Mouse (Mus musculus): ENCODE data around the gene Tab1. TPM values are rescaled to one million over a fixed set of nuclear protein-coding genes. Genes with fewer than 3 reads are reported as not detected.

Gene Tab1
- total RNA-seq, 2 experiments from 2014 or later, result 23.7 to 26.4 TPM

- intact Hi-C loops (cut with DNase I), result no loop called here
- Histone ChIP-seq H3K4me3 (no peak overlapping the region), H3K27ac (no peak overlapping the region)
- no peak for DNase-seq (ENCODE audit: extremely low spot score in 1 of 2, low spot score in 2 of 2)
- no peak for TF ChIP-seq CTCF (IDR thresholded peaks at IDR 0.05)
These were observed 59.9 kb downstream of the Tab1 start for GRCm38 (mm10) chr15:80192847-80193246.

GRCm38 (mm10) chr15:80199556-80199955 lies 66.6 kb downstream of the Tab1 start:
- no peak for DNase-seq (ENCODE audit: extremely low spot score in 1 of 2, low spot score in 2 of 2)
- intact Hi-C loops (cut with DNase I), result no loop called here

GRCm38 (mm10) chr15:80202111-80202775 lies 69.3 kb downstream of the Tab1 start:
- intact Hi-C loops (cut with DNase I), result no loop called here
- DNase-seq (ENCODE audit: extremely low spot score in 1 of 2, low spot score in 2 of 2), result peak; percentile 20 to 26
- peak overlapping the region; percentile 82 for H3K27ac ChIP-seq
- TF ChIP-seq CTCF (IDR thresholded peaks at IDR 0.05), result peak; percentile 8
- no peak overlapping the region for H3K4me3 ChIP-seq

More at GRCm38 (mm10) chr15:80199556-80199955, 66.6 kb downstream of the Tab1 start:
- Histone ChIP-seq H3K27ac (no peak overlapping the region), H3K4me3 (no peak overlapping the region)
- TF ChIP-seq CTCF (IDR thresholded peaks at IDR 0.05), result no peak

- no peak for TF ChIP-seq CTCF (IDR thresholded peaks at IDR 0.05)
- H3K27ac ChIP-seq, result no peak overlapping the region
- H3K4me3 ChIP-seq, result no peak overlapping the region
- intact Hi-C loops (cut with DNase I), result no loop called here
- no peak for DNase-seq (ENCODE audit: extremely low spot score in 1 of 2, low spot score in 2 of 2)
These were observed 70.5 kb downstream of the Tab1 start for GRCm38 (mm10) chr15:80203406-80203805.

GRCm38 (mm10) chr15:80206057-80206565 lies 73.2 kb downstream of the Tab1 start:
- intact Hi-C loops (cut with DNase I), result no loop called here
- Histone ChIP-seq H3K27ac (no peak overlapping the region), H3K4me3 (no peak overlapping the region)
- DNase-seq (ENCODE audit: extremely low spot score in 1 of 2, low spot score in 2 of 2), result no peak
- TF ChIP-seq CTCF (IDR thresholded peaks at IDR 0.05), result no peak

GRCm38 (mm10) chr15:80208446-80208845 lies 75.5 kb downstream of the Tab1 start:
- no peak overlapping the region for H3K27ac ChIP-seq
- TF ChIP-seq CTCF (IDR thresholded peaks at IDR 0.05), result no peak
- no peak for DNase-seq (ENCODE audit: extremely low spot score in 1 of 2, low spot score in 2 of 2)
- H3K4me3 ChIP-seq, result no peak overlapping the region
- intact Hi-C loops (cut with DNase I), result no loop called here

Other genes starting within 250 kb of the Tab1 start
- 1 to 10 TPM; 5.1 to 6.1 TPM for gene Apobec3, start 241.5 kb upstream of the Tab1 start, total RNA-seq (2021)
- gene Cbx7, start 162.0 kb upstream of the Tab1 start, total RNA-seq (2021), result 10 to 100 TPM; 52.3 to 52.6 TPM
- gene Pdgfb, start 118.2 kb upstream of the Tab1 start, total RNA-seq (2021), result 10 to 100 TPM; 32.7 to 41.7 TPM
- 100 to 1,000 TPM; 429 to 434 TPM for gene Syngr1, start 41.8 kb upstream of the Tab1 start, total RNA-seq (2021)
- gene Rpl3, start 41.3 kb upstream of the Tab1 start, total RNA-seq (2021), result 100 to 1,000 TPM; 439 to 468 TPM
- gene Mgat3, start 40.6 kb downstream of the Tab1 start, total RNA-seq (2021), result 100 to 1,000 TPM; 119 to 129 TPM
- gene Mief1, start 100.9 kb downstream of the Tab1 start, total RNA-seq (2021), result 10 to 100 TPM; 32.3 to 33.9 TPM
- gene AC140267.1, start 102.7 kb downstream of the Tab1 start, total RNA-seq (2021), result 10 to 100 TPM; 20.0 to 28.1 TPM
- 100 to 1,000 TPM; 119 to 120 TPM for gene Atf4, start 122.1 kb downstream of the Tab1 start, total RNA-seq (2021)
- 10 to 100 TPM; 38.3 to 42.0 TPM for gene Rps19bp1, start 131.2 kb downstream of the Tab1 start, total RNA-seq (2021)
- 10 to 100 TPM; 72.7 to 75.9 TPM for gene Cacna1i, start 154.1 kb downstream of the Tab1 start, total RNA-seq (2021)

Data from left cerebral cortex, adult 2 months (tissue).